Mouse (Mus musculus) forebrain, embryonic 13.5 days (tissue): ENCODE measurements around the gene Oprm1. TPM values are rescaled to one million over a fixed set of nuclear protein-coding genes. Genes with fewer than 3 reads are reported as not detected.

Experiments
- ATAC-seq: fragments of 200-750 bp; cut with Nextera tagmentation; 2 replicates; pipeline ENCODE4 v1.8.0; 2017
- H3K27ac ChIP-seq: fragments of 300-500 bp; sonication (generic); 2 replicates; pipeline ENCODE4 v1.5.1; 2015; ENCODE audit warnings: inconsistent platforms, mild to moderate bottlenecking, moderate library complexity
- H3K27me3 ChIP-seq: fragments of 300-500 bp; sonication (generic); 2 replicates; pipeline ENCODE4 v1.6.1; 2015; ENCODE audit warnings: mild to moderate bottlenecking, inconsistent platforms
- H3K36me3 ChIP-seq: fragments of 300-500 bp; sonication (generic); 2 replicates; pipeline ENCODE4 v1.6.1; 2015; ENCODE audit warnings: mild to moderate bottlenecking, inconsistent platforms; ENCODE audit not compliant: poor library complexity, severe bottlenecking
- H3K4me1 ChIP-seq: fragments of 300-500 bp; sonication (generic); 2 replicates; pipeline ENCODE4 v1.6.1; 2015; ENCODE audit warnings: inconsistent platforms
- H3K4me2 ChIP-seq: fragments of 300-500 bp; sonication (generic); 2 replicates; pipeline ENCODE4 v1.6.1; 2015; ENCODE audit warnings: inconsistent platforms, mild to moderate bottlenecking, moderate library complexity
- H3K4me3 ChIP-seq: fragments of 300-500 bp; sonication (generic); 2 replicates; pipeline ENCODE4 v1.5.1; 2015; ENCODE audit warnings: mild to moderate bottlenecking, inconsistent platforms
- H3K9ac ChIP-seq: fragments of 300-500 bp; sonication (generic); 2 replicates; pipeline ENCODE4 v1.6.1; 2015; ENCODE audit warnings: mild to moderate bottlenecking, inconsistent platforms
- H3K9me3 ChIP-seq: fragments of 300-500 bp; sonication (generic); replicated peaks from 2 replicates; pipeline ENCODE4 v1.6.1; 2016; ENCODE audit warnings: inconsistent platforms
- WGBS: fragments of 180-500 bp; shearing (Covaris S2); methylation state at CpG from one replicate; pipeline ENCODE4 v1.1.7; 2015; 5-methylcytosine and 5-hydroxymethylcytosine counted together
- polyA plus RNA-seq: library from polyadenylated mRNA; unstranded; fragments of >200 nt; fragmentation: Nextera tagmentation; extraction: Ambion mirVana; gene quantifications from 2 replicates; pipeline ENCODE4 v1.2.1, GENCODE M21; 2015

Gene Oprm1
- polyA plus RNA-seq, 1 experiment from 2014 or later = 0.92 TPM

GRCm38 (mm10) chr10:6954533-6954932 lies 196.2 kb downstream of the Oprm1 start:
- Histone ChIP-seq H3K27ac (no peak overlapping the region), H3K9me3 (no peaks in the 10 kb centered on the region)

GRCm38 (mm10) chr10:6956357-6956756 lies 198.1 kb downstream of the Oprm1 start:
- Histone ChIP-seq H3K4me1 (no peaks in the 10 kb centered on the region), H3K36me3 (no peaks in the 10 kb centered on the region), H3K9ac (no peak overlapping the region), H3K27ac (no peak overlapping the region), H3K9me3 (no peaks in the 10 kb centered on the region), H3K4me3 (no peak overlapping the region), H3K27me3 (no peaks in the 10 kb centered on the region), H3K4me2 (no peak overlapping the region)
- ATAC-seq = no peak
- 90% methylated on average over 2 of the region's 2 CpGs for WGBS

More at GRCm38 (mm10) chr10:6954533-6954932, 196.2 kb downstream of the Oprm1 start:
- Histone ChIP-seq H3K4me2 (no peak overlapping the region), H3K36me3 (no peaks in the 10 kb centered on the region), H3K9ac (no peak overlapping the region), H3K27me3 (no peaks in the 10 kb centered on the region), H3K4me3 (no peak overlapping the region), H3K4me1 (no peaks in the 10 kb centered on the region)
- ATAC-seq = no peak

GRCm38 (mm10) chr10:6958791-6959190 lies 200.5 kb downstream of the Oprm1 start:
- Histone ChIP-seq H3K27me3 (no peaks in the 10 kb centered on the region), H3K36me3 (no peaks in the 10 kb centered on the region), H3K4me3 (no peak overlapping the region), H3K4me2 (no peak overlapping the region), H3K9ac (no peak overlapping the region), H3K9me3 (no peaks in the 10 kb centered on the region), H3K27ac (no peak overlapping the region), H3K4me1 (no peaks in the 10 kb centered on the region)
- no peak for ATAC-seq
- 82% methylated on average over 5 of the region's 5 CpGs for WGBS

GRCm38 (mm10) chr10:6967588-6968242 lies 209.4 kb downstream of the Oprm1 start:
- WGBS = 78% methylated on average over 8 of the region's 8 CpGs
- no peak overlapping the region for H3K27ac ChIP-seq
- no peaks in the 10 kb centered on the region for H3K4me1 ChIP-seq
- H3K9me3 ChIP-seq = no peaks in the 10 kb centered on the region
- no peaks in the 10 kb centered on the region for H3K36me3 ChIP-seq
- H3K4me3 ChIP-seq = no peak overlapping the region
- no peak for ATAC-seq
- H3K9ac ChIP-seq = no peak overlapping the region
- no peak overlapping the region for H3K4me2 ChIP-seq
- no peaks in the 10 kb centered on the region for H3K27me3 ChIP-seq

- Histone ChIP-seq H3K4me1 (no peaks in the 10 kb centered on the region), H3K27me3 (no peaks in the 10 kb centered on the region), H3K4me2 (no peak overlapping the region), H3K9me3 (no peaks in the 10 kb centered on the region), H3K9ac (no peak overlapping the region), H3K4me3 (no peak overlapping the region), H3K36me3 (no peaks in the 10 kb centered on the region), H3K27ac (no peak overlapping the region)
- no peak for ATAC-seq
- WGBS = 85% methylated on average over 1 of the region's 1 CpGs
Observed at GRCm38 (mm10) chr10:6968334-6968733, 210.0 kb downstream of the Oprm1 start.

- Histone ChIP-seq H3K27me3 (no peaks in the 10 kb centered on the region), H3K4me1 (no peaks in the 10 kb centered on the region), H3K9ac (no peak overlapping the region), H3K9me3 (no peaks in the 10 kb centered on the region), H3K36me3 (no peaks in the 10 kb centered on the region), H3K4me3 (no peak overlapping the region), H3K4me2 (no peak overlapping the region), H3K27ac (no peak overlapping the region)
- no peak for ATAC-seq
- 85% methylated on average over 2 of the region's 2 CpGs for WGBS
Observed at GRCm38 (mm10) chr10:6977843-6978242, 219.5 kb downstream of the Oprm1 start.

GRCm38 (mm10) chr10:6978733-6979132 lies 220.4 kb downstream of the Oprm1 start:
- ATAC-seq = peak; percentile 4; the same call in 1 of the 2 replicates

GRCm38 (mm10) chr10:6979216-6979615 lies 220.9 kb downstream of the Oprm1 start:
- Histone ChIP-seq H3K4me1 (no peaks in the 10 kb centered on the region), H3K27ac (0 out of 2 replicates have a peak overlapping the region, but pooled peaks have one; percentile 2), H3K4me2 (peak overlapping the region; percentile 51), H3K4me3 (no peak overlapping the region), H3K27me3 (no peaks in the 10 kb centered on the region), H3K9me3 (no peaks in the 10 kb centered on the region), H3K36me3 (no peaks in the 10 kb centered on the region), H3K9ac (no peak overlapping the region)
- WGBS = 43% methylated on average over 7 of the region's 7 CpGs
- ATAC-seq = peak; percentile 63

More at GRCm38 (mm10) chr10:6978733-6979132, 220.4 kb downstream of the Oprm1 start:
- Histone ChIP-seq H3K36me3 (no peaks in the 10 kb centered on the region), H3K9ac (no peak overlapping the region), H3K4me1 (no peaks in the 10 kb centered on the region), H3K4me3 (no peak overlapping the region), H3K27me3 (no peaks in the 10 kb centered on the region), H3K9me3 (no peaks in the 10 kb centered on the region), H3K4me2 (no peak overlapping the region), H3K27ac (no peak overlapping the region)
- 97% methylated on average over 1 of the region's 1 CpGs for WGBS

GRCm38 (mm10) chr10:6979789-6980188 lies 221.5 kb downstream of the Oprm1 start:
- peak; percentile 23; the same call in 1 of the 2 replicates for ATAC-seq
- WGBS = 42% methylated on average over 8 of the region's 8 CpGs
- H3K4me2 ChIP-seq = peak overlapping the region; percentile 51
- H3K27ac ChIP-seq = peak overlapping the region; percentile 54; the same call in 1 of the 2 replicates
- no peaks in the 10 kb centered on the region for H3K27me3 ChIP-seq
- no peaks in the 10 kb centered on the region for H3K9me3 ChIP-seq
- H3K4me1 ChIP-seq = no peaks in the 10 kb centered on the region
- H3K9ac ChIP-seq = no peak overlapping the region; the same call in 1 of the 2 replicates
- H3K4me3 ChIP-seq = peak overlapping the region; percentile 22
- no peaks in the 10 kb centered on the region for H3K36me3 ChIP-seq

GRCm38 (mm10) chr10:6980236-6980635 lies 221.9 kb downstream of the Oprm1 start:
- no peaks in the 10 kb centered on the region for H3K27me3 ChIP-seq
- H3K4me3 ChIP-seq = peak overlapping the region; percentile 22
- peak; percentile 75 for ATAC-seq
- peak overlapping the region; percentile 54; the same call in 1 of the 2 replicates for H3K27ac ChIP-seq
- H3K9me3 ChIP-seq = no peaks in the 10 kb centered on the region
- no peaks in the 10 kb centered on the region for H3K4me1 ChIP-seq
- H3K4me2 ChIP-seq = peak overlapping the region; percentile 51
- H3K9ac ChIP-seq = no peak overlapping the region; the same call in 1 of the 2 replicates
- no peaks in the 10 kb centered on the region for H3K36me3 ChIP-seq
- 6% methylated on average over 6 of the region's 6 CpGs for WGBS

- H3K27ac ChIP-seq = no peak overlapping the region
- ATAC-seq = no peak
- 85% methylated on average over 2 of the region's 2 CpGs for WGBS
- H3K9me3 ChIP-seq = no peaks in the 10 kb centered on the region
- no peak overlapping the region for H3K4me3 ChIP-seq
- H3K9ac ChIP-seq = no peak overlapping the region
- H3K4me1 ChIP-seq = no peaks in the 10 kb centered on the region
- no peaks in the 10 kb centered on the region for H3K27me3 ChIP-seq
- H3K4me2 ChIP-seq = no peak overlapping the region
- no peaks in the 10 kb centered on the region for H3K36me3 ChIP-seq
Observed at GRCm38 (mm10) chr10:6982751-6983151, 224.4 kb downstream of the Oprm1 start.

- WGBS = 94% methylated on average over 2 of the region's 2 CpGs
- H3K27ac ChIP-seq = no peak overlapping the region
Observed at GRCm38 (mm10) chr10:6983431-6983830, 225.1 kb downstream of the Oprm1 start.

GRCm38 (mm10) chr10:6986246-6986645 lies 227.9 kb downstream of the Oprm1 start:
- H3K4me3 ChIP-seq = no peak overlapping the region

More at GRCm38 (mm10) chr10:6983431-6983830, 225.1 kb downstream of the Oprm1 start:
- H3K27me3 ChIP-seq = no peaks in the 10 kb centered on the region
- ATAC-seq = no peak
- H3K4me2 ChIP-seq = no peak overlapping the region
- no peaks in the 10 kb centered on the region for H3K4me1 ChIP-seq
- H3K4me3 ChIP-seq = no peak overlapping the region
- no peak overlapping the region for H3K9ac ChIP-seq
- H3K9me3 ChIP-seq = no peaks in the 10 kb centered on the region
- H3K36me3 ChIP-seq = no peaks in the 10 kb centered on the region

More at GRCm38 (mm10) chr10:6986246-6986645, 227.9 kb downstream of the Oprm1 start:
- Histone ChIP-seq H3K4me1 (no peaks in the 10 kb centered on the region), H3K27me3 (no peaks in the 10 kb centered on the region), H3K9me3 (no peaks in the 10 kb centered on the region), H3K9ac (no peak overlapping the region), H3K36me3 (no peaks in the 10 kb centered on the region), H3K4me2 (no peak overlapping the region), H3K27ac (no peak overlapping the region)
- WGBS = 98% methylated on average over 4 of the region's 4 CpGs
- ATAC-seq = no peak
